Mouse (Mus musculus) megakaryocyte-erythroid progenitor cell, adult 5 weeks (primary cell): Measurements from ENCODE around the gene Kitl. TPM values are rescaled to one million over a fixed set of nuclear protein-coding genes. Genes with fewer than 3 reads are reported as not detected.

Source experiments
- polyA plus RNA-seq: library from polyadenylated mRNA; stranded (reverse); fragments of >175 nt; gene quantifications from 2 replicates; pipeline ENCODE4 v1.2.3, GENCODE M21; 2012

Kitl gene
- 0.16 TPM in 1 of 2 replicates, not detected in the other for polyA plus RNA-seq

GRCm38 (mm10) chr10:100015370-100016325 is at the start of gene Kitl:
Gene Kitl (plus strand): TSS chr10:100015630.

